Mouse (Mus musculus) ovary, postnatal 36 days (tissue): ENCODE data around the gene Ppm1b.
"Not testable (repeated sequence)": the region's sequence is repeated elsewhere in the genome, so short reads cannot be mapped to it uniquely, and the experiment has no call there.

Source experiments
- DNase-seq: peaks from one replicate; pipeline ENCODE4 v3.0.0; 2022; ENCODE audit warnings: low spot score, mixed read lengths

Gene Ppm1b

DNA sequence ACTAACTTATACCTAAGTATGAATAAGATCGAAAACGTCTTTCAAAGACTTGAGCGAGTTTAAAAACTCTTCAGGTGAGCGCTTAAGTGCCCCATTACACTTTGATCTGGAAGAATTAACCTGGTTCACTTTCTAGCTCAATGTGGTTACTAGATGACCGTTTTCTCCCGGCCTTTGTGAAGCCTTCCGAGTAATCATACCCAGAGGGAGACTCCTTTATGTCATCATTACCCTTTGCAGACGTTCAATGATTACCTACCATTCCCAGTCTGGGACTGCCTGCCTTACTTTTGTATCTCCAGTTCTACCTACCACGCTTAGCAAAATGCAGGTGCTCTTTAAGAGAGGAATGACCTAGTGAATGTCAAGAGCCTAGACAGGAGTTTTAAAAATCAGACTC lies at the start of gene Ppm1b:
TSS of gene Ppm1b (plus strand) at position 301 of the 400 bp plus-strand sequence.
- no peak for DNase-seq

- DNase-seq: no peak
These were observed 34.7 kb upstream of the Ppm1b start for GRCm38 (mm10) chr17:84921666-84922376.

- no peak for DNase-seq
These were observed 31.8 kb upstream of the Ppm1b start for GRCm38 (mm10) chr17:84924779-84925178.

- DNase-seq: no peak
These were observed 30.3 kb upstream of the Ppm1b start for GRCm38 (mm10) chr17:84926233-84926632.

DNA sequence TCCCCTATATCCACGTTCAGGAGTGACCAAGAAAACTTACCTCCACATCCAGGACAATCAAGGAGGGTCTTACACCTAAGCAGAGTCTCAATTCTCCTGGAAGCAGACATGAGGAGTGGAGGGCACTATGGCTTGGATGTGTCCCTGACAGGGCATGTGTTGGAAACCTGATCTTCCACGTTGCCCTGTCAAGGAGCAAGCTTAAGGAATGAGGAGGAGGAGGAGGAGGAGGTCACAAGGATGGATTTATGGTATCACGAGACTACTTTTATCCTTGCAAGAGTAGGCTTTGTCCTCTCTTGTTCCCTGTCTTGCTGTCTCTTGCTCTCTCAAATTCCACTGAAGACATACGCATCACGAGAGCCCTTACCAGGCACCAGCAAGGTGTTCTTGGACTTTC lies 29.0 kb upstream of the Ppm1b start:
- DNase-seq: no peak

DNA sequence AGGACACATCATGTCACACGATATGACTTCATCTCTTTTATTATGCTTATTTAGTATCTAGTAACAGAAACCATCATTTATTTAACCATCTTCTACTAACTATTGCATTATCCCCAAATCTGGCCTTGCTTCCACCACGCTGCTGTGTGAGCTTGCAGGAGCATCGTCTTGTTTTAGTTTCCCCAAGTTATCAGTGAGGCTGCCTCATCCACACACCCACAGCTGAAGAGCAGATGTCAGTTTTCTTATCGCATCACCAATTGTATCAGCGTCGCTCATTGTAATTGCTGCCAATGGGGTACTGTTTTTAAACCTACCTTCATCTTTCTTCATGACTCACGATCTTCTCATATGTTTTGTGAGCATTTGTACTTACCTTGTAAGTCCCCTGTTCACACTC lies 23.6 kb upstream of the Ppm1b start:
- no peak for DNase-seq

- DNase-seq: no peak
These were observed 22.6 kb upstream of the Ppm1b start for GRCm38 (mm10) chr17:84933968-84934367.

DNA sequence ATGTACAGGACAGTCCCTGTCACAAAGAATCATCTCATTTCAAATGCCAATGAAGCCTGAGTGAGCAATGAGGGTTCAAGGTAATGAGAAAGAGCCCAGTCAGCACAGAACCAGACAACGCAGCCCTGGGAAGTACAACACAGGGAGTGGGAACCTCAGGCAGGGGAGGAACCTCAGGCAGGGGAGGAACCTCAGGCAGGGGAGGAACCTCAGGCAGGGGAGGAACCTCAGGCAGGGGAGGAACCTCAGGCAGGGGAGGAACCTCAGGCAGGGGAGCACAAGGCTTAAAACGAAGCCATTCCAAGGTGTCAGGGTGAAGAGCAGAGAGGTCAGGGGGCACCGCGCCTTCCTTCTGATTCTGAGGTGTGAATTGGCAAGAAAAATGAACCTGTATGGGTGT lies 20.9 kb upstream of the Ppm1b start:
- not testable (repeated sequence) for DNase-seq

DNA sequence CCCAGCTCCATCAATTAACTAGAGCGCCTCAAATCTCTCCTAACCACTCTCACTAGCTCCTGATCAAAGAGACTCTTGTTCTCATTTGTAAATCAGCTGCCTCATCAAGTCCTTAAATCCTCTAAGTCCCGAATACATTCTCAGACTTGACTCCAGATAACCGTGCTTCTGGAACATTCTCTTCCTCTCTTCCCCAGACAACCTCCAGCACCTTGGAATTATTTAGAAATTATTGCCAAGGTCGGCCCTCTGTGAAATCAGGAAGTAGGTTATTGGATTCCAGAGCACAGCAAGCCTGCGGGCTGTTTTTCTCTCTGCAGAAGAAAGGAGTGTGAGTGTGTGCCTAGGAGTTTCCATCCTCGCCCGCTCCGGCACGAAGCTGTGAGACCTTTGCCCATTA lies 20.2 kb upstream of the Ppm1b start:
- no peak for DNase-seq

GRCm38 (mm10) chr17:84936809-84937208 lies 19.7 kb upstream of the Ppm1b start:
- DNase-seq: no peak

DNA sequence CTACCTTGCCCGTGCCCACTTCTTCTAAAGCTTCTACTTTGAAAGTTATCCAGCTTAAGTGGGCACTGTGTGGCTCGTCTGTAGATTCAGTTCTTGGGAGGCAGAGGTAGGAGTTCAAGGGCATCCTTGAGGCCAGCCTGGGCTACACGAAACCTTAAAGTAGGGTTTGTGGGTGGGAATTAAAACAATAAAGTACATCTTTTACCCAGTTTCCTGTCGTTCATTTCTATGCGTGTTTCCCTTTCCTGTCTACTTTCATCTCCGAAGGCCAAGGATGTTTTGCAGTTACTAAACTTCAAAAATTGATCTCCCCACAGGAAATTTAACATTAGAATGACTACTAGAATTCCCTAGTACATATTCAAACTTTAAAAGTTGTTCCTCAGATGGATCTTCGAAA lies 19.3 kb upstream of the Ppm1b start:
- no peak for DNase-seq

DNA sequence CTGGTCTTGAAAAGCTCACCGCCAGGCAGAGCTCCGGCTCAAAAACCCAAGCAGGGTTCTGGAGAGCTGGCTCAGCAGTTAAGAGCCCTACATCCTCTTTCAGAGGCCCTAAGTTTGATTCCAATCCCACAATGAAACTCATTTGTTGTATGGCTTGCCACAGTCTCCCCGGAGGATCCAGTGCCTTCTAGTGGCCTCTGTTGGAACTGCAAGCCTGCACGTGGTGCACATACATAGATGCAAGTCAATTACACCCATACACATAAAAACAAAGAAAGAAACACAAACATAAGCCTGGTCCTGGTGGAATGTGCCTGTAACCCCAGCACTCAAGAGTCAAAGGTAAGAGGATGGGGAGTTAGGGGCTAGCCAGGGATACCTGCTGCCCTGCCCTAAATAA lies 18.3 kb upstream of the Ppm1b start:
- no peak for DNase-seq

GRCm38 (mm10) chr17:84940017-84940731 lies 16.4 kb upstream of the Ppm1b start:
- DNase-seq: no peak

GRCm38 (mm10) chr17:84941291-84941868 lies 15.2 kb upstream of the Ppm1b start:
- DNase-seq: no peak

DNA sequence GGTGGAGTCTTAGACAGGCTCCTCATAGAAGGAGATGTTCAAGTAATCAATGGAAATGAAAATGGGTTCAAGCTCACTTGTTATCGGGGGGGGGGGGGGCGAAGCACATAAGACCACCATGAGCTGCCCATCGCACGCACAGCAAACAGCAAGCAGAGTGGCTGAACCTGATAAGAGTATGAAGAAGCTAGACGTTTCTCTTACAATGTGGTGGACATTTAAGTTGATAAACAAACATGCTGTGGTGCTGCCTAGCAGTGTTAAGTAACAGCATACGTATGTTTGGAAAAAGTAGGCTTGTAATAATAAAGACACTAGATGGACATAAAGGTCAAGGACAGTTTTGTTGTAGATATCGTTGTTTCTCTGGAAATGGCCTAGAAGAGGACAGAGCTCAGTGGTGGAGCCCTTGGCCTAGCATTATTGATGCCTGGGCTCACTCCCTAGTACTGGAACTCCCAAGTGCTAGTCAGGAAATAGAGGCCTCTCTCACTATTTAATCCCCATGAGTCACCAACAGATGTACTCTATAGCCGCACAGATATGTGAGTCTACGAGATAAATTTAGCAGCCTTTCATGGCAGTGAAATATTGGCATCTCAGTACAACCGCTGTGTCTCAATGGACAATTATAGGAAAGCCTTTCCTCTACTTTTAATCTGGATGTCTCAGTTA lies 14.0 kb upstream of the Ppm1b start:
- DNase-seq: no peak

DNA sequence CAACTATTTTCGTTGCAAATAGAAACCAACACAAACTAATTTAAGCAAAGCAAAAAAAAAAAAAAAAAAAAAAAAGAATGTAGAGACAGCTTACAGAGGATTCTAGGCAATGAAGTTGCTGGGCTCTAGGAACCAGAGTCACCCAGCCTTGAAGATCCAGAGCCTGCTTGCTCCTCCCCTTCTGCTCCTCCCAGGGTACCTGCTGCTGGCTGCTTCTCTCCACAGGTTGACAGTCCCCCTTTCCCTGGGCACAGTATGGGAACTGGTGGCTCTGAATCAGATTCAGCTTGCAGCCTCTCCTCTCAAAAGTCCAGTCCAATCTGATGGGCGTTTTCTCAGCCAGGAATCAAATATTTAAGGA lies 13.5 kb upstream of the Ppm1b start:
- DNase-seq: no peak

DNA sequence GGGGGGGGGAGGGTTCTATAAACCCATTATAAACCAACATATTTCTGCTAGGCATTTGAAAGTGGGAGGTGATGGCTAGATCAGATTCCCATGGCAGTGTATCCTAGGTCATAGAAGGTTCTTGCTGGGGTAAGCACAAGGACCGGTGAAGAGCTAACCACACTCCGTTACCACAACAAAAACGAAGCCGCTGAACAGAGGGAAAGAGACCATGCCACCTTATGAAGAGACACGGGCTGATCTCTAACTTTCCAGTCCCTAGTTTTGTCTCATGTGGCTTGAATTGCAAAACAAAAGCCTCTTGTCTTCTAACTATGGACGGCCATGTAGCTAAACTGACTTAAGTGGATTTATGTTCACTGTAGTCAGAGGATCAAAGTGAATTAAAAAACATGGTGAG lies 12.2 kb upstream of the Ppm1b start:
- DNase-seq: no peak

GRCm38 (mm10) chr17:84952521-84952920 lies 4.0 kb upstream of the Ppm1b start:
- DNase-seq: no peak

DNA sequence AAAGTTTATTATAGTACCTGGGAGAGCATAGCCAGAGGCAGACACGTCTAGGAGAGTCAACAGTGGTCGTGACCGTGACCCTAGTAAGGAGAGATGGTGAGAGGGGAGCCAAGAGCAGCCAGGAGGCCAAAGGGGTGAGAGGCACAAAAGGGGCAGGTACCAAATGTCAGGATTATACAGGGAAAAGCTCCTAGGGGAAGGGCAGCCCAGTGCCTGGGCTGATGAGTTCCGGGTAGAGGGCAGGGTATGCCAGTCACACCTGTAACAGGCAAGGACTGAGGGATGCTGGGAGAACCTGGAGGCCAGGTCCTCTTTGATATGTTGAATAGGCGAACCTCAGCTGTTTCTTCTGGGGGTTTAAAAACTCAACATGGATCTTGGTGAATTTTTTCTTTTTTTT lies 2.8 kb upstream of the Ppm1b start:
- no peak for DNase-seq

DNA sequence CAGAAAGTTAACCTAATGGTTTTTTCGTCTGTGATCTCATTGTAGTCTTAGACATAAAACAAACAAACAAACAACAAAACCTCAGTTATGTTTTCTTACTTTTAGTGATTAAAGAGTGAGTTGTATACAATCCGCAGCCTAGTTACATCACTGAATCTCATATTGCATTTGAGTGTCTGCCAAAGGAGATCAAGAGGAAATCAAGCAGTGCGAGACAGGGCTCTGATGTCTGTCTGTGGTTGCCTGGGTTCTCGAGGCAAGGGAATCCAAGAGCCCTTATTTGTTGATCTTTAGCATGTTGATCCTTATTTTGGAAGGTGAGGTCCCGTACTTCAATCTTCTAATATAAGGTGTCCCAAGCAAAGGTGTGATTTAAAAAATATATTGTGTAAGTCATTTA lies 1.7 kb upstream of the Ppm1b start:
- no peak for DNase-seq

- peak; percentile 79 for DNase-seq
These were observed 468 bp downstream of the Ppm1b start for GRCm38 (mm10) chr17:84956931-84957486.

DNA sequence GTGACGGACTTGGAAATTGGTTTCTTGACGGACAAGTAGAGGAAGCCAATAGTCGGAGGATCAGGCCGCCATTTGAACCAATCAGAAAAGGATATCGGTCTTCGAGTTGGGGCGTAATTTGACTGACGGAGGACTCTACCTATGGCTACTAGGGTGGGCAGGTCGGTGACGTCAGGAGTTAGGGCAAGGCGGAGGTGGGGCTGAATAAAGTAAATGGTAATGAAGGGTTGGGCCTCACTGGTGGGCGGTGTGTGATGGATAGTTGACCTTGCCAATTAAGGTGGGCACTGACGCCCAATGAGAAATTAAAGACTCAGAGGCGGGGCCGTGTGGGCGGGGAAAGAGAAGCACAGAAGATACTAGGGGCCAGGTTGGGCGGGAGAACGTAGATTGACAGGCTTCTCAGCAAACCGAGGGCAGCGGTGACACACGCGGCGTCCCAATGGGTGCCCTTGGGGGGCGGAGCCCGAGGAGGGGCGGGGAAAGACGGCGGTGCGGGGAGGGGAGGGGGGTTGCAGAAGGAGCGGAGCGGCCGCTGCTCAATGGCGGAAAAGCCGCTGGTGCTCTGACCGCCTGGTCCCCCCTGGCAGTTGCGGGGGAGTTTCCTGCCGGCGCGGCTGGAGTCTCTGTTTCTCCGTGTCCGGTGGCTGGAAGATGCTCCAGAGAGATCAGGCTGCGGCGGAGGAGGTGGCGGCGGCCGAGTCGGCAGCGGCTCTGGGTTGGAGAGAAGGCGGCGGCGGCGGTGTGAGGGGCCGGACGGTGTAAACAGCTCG lies 1.1 kb downstream of the Ppm1b start:
- peak; percentile 99 for DNase-seq
